Mouse (Mus musculus) liver, postnatal 0 days (tissue): ENCODE results near the gene Vash2. TPM values are rescaled to one million over a fixed set of nuclear protein-coding genes. Genes with fewer than 3 reads are reported as not detected.
A peak's percentile ranks its signal among the peaks of the same experiment; 100 is the strongest.

ENCODE experiments used
- ATAC-seq: fragments of 200-750 bp; cut with Nextera tagmentation; 2 replicates; pipeline ENCODE4 v1.8.0; 2017; ENCODE audit warnings: mild to moderate bottlenecking, moderate library complexity
- DNase-seq: peaks from one replicate; pipeline ENCODE4 v3.0.0-alpha.2; 2016
- H3K27ac ChIP-seq: fragments of 300-500 bp; sonication (generic); 2 replicates; pipeline ENCODE4 v1.5.1; 2014; ENCODE audit warnings: antibody characterized with exemption, moderate library complexity, mild to moderate bottlenecking, low read depth
- H3K27me3 ChIP-seq: fragments of 300-500 bp; sonication (generic); 2 replicates; pipeline ENCODE4 v1.6.1; 2014; ENCODE audit warnings: low read length, control low read depth, mixed read lengths; ENCODE audit not compliant: insufficient read depth
- H3K36me3 ChIP-seq: fragments of 300-500 bp; sonication (generic); replicated peaks from 2 replicates; pipeline ENCODE4 v1.6.1; 2014; ENCODE audit warnings: mild to moderate bottlenecking, control low read depth, low read length, moderate library complexity, mixed read lengths; ENCODE audit not compliant: insufficient read depth
- H3K4me1 ChIP-seq: fragments of 300-500 bp; sonication (generic); 2 replicates; pipeline ENCODE4 v1.6.1; 2014; ENCODE audit warnings: antibody characterized with exemption, mild to moderate bottlenecking, control low read depth; ENCODE audit not compliant: insufficient read depth
- H3K4me2 ChIP-seq: fragments of 300-500 bp; sonication (generic); 2 replicates; pipeline ENCODE4 v1.6.1; 2014; ENCODE audit warnings: low read depth, mild to moderate bottlenecking, low read length, moderate library complexity, mixed read lengths
- H3K4me3 ChIP-seq: fragments of 300-500 bp; sonication (generic); 2 replicates; pipeline ENCODE4 v1.5.1; 2014; ENCODE audit warnings: low read depth, low read length
- H3K9ac ChIP-seq: fragments of 300-500 bp; sonication (generic); replicated peaks from 2 replicates; pipeline ENCODE4 v1.6.1; 2014; ENCODE audit warnings: mild to moderate bottlenecking, moderate library complexity
- H3K9me3 ChIP-seq: fragments of 300-500 bp; sonication (generic); 2 replicates; pipeline ENCODE4 v1.6.1; 2016; ENCODE audit warnings: mild to moderate bottlenecking, control low read depth, low read length, mixed read lengths
- CTCF ChIP-seq: sonication (generic); IDR thresholded peaks from 2 replicates; pipeline ENCODE4 v1.5.1; 2016; ENCODE audit warnings: antibody characterized with exemption, low read depth
- EP300 ChIP-seq: IDR thresholded peaks from 2 replicates; pipeline ENCODE4 v1.6.1; 2016; ENCODE audit warnings: antibody characterized with exemption, low read depth, mild to moderate bottlenecking
- WGBS: fragments of 180-500 bp; shearing (Covaris S2); extraction: QIAGEN DNeasy Blood & Tissue Kit; methylation state at CpG from one replicate; pipeline ENCODE4 v1.1.7; 2014; ENCODE audit not compliant: insufficient replicate concordance; 5-methylcytosine and 5-hydroxymethylcytosine counted together
- polyA plus RNA-seq: library from polyadenylated mRNA; unstranded; fragments of >200 nt; fragmentation: Nextera tagmentation; extraction: Ambion mirVana; gene quantifications from 2 replicates; pipeline ENCODE4 v1.2.1, GENCODE M21; 2015

Gene Vash2
- polyA plus RNA-seq, 1 experiment from 2014 or later = 0.31 TPM

DNA sequence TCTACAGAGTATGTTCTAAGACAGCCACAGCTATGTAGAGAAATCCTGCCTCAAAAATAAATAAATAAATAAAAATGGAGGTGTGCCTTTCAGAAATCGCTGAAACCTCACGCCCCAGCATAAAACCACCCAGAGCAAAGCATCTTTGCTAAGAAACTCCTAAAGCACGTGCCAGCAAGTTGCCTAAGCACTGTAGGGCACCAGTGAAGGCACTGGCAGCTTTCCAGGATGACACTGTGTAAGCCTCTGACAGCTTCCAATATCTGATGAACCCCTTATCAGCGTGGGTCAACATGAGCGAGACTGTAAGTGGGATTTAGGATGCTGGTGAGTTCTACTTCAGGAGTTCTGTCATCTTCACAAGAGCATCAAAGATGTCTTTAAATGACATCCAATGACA is 28.1 kb downstream of the Vash2 start:
- no peaks in the 10 kb centered on the region for H3K27me3 ChIP-seq
- H3K4me2 ChIP-seq = no peak overlapping the region
- H3K9me3 ChIP-seq = no peaks in the 10 kb centered on the region
- DNase-seq (peak; percentile 42), ATAC-seq (peak; percentile 50)
- H3K4me3 ChIP-seq = no peak overlapping the region
- no peak overlapping the region for H3K27ac ChIP-seq
- 56% methylated on average over 5 of the region's 5 CpGs for WGBS
- TF ChIP-seq CTCF (no peak), EP300 (no peak)
- no peak overlapping the region for H3K9ac ChIP-seq
- H3K4me1 ChIP-seq = no peaks in the 10 kb centered on the region
- H3K36me3 ChIP-seq = peaks cover 3% of the 10 kb centered on the region

DNA sequence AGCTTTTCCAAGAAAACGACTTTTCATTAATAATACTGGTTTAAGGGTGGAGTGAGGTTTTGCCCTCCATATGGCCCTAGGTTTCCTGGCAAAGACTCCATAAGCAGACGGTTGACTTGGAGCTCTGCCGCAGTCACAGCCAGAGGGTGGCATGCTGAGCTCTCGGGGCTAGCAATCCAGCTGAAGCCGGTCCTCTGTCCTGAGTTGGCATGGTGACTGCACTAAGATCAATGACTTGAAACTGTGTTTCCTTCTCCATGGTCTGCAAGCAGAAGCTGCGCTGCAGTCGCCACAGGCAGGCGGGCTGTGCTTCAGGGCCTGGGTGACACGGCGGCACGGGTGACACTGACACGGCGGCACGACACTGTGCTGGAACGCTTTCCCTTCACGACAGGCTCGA is 30.2 kb downstream of the Vash2 start:
- DNase-seq = no peak
- H3K9ac ChIP-seq = no peak overlapping the region
- ATAC-seq = no peak
- no peak overlapping the region for H3K27ac ChIP-seq
- H3K4me2 ChIP-seq = no peak overlapping the region
- WGBS = 88% methylated on average over 17 of the region's 17 CpGs
- peaks cover 16% of the 10 kb centered on the region for H3K36me3 ChIP-seq
- H3K9me3 ChIP-seq = no peaks in the 10 kb centered on the region
- TF ChIP-seq EP300 = no peak
- TF ChIP-seq CTCF = no peak
- H3K27me3 ChIP-seq = no peaks in the 10 kb centered on the region
- H3K4me3 ChIP-seq = no peak overlapping the region
- no peaks in the 10 kb centered on the region for H3K4me1 ChIP-seq

DNA sequence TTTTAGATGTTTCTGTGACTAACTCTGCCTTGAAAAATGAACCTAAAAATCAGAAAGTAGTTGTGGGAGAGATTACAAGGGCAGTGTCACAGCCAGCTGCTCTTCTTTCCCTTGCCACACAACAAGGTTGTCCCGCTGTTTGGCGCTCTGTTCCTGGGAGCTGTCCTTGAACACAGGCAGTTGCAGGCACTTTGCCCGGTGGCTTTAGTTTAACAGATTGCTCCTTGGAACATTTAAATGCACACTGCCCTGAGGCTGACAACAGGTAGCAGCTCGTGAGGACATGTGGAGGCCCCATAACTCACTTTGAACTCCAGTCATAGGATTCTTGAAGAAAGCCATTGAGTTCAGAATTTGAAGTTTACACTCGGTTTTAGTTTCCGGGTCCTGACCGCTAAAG is 30.7 kb downstream of the Vash2 start:
- H3K4me2 ChIP-seq = no peak overlapping the region
- H3K36me3 ChIP-seq = peaks cover 19% of the 10 kb centered on the region
- no peak overlapping the region for H3K27ac ChIP-seq
- DNase-seq (no peak), ATAC-seq (no peak)
- H3K27me3 ChIP-seq = no peaks in the 10 kb centered on the region
- H3K4me1 ChIP-seq = no peaks in the 10 kb centered on the region
- H3K9ac ChIP-seq = no peak overlapping the region
- TF ChIP-seq EP300 = no peak
- TF ChIP-seq CTCF = no peak
- WGBS = 85% methylated on average over 7 of the region's 7 CpGs
- no peaks in the 10 kb centered on the region for H3K9me3 ChIP-seq
- H3K4me3 ChIP-seq = no peak overlapping the region

DNA sequence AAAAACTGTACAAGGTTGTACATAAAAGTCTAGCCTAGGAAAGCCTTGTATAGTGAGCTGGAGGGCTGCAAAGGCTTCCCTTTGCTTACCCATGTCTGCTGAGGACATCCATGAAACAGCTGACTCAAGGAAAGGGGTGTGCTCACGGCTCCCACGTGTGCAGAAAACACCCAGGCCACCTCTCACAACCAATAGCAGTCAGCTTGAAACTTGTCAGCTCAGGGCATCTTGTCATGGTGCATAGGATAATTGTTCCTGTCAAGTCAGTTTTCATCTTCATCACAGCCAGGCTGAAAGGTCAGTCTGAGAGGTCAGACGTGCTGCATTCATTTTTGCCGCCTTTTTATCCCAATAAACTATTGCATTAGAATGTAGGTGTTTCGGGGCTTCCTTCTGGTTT is 31.1 kb downstream of the Vash2 start:
- ATAC-seq (no peak), DNase-seq (no peak)
- WGBS = 83% methylated on average over 5 of the region's 5 CpGs
- TF ChIP-seq CTCF = no peak
- no peak for TF ChIP-seq EP300
- no peak overlapping the region for H3K27ac ChIP-seq
- peaks cover 23% of the 10 kb centered on the region for H3K36me3 ChIP-seq
- no peak overlapping the region for H3K4me3 ChIP-seq
- no peaks in the 10 kb centered on the region for H3K9me3 ChIP-seq
- H3K4me1 ChIP-seq = no peaks in the 10 kb centered on the region
- no peak overlapping the region for H3K9ac ChIP-seq
- no peak overlapping the region for H3K4me2 ChIP-seq
- no peaks in the 10 kb centered on the region for H3K27me3 ChIP-seq

DNA sequence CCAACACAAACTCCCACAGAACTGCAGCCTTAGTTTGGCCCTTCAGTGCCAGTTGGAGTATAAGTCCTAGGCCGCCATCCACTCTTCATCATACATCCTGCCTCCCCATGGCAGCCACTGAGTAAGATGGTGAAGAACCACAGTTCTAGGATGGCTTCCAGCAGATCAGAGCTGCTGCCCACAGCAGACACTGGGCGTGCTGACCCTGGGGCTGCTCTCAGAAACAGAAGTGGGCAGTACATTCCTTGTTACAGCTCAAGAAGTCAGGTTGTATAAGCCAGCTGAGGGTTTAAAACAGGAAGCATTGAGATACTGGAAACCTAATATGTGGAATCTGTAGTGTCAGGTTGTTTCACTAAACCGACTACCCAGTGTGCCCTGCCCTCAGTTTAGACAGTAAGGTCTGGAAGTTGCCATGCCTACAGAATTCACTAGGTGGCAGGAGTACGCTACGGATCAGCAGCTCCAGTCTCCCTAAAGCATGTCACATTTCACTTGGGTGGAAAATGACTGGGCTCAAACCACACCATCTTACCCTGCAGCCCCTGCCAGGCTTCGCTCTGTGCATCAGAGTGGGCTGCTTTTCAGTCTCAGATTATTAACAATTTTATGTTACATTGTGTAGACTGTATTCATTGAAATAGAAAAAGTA is 34.9 kb downstream of the Vash2 start:
- Histone ChIP-seq H3K4me1 (no peaks in the 10 kb centered on the region), H3K9me3 (no peaks in the 10 kb centered on the region), H3K4me3 (no peak overlapping the region), H3K27ac (no peak overlapping the region), H3K36me3 (peaks cover 57% of the 10 kb centered on the region), H3K9ac (no peak overlapping the region), H3K4me2 (no peak overlapping the region), H3K27me3 (no peaks in the 10 kb centered on the region)
- peak; percentile 76 for DNase-seq
- WGBS = 52% methylated on average over 6 of the region's 6 CpGs
- ATAC-seq = peak; percentile 72
- peak; percentile 88 for TF ChIP-seq CTCF
- no peak for TF ChIP-seq EP300

DNA sequence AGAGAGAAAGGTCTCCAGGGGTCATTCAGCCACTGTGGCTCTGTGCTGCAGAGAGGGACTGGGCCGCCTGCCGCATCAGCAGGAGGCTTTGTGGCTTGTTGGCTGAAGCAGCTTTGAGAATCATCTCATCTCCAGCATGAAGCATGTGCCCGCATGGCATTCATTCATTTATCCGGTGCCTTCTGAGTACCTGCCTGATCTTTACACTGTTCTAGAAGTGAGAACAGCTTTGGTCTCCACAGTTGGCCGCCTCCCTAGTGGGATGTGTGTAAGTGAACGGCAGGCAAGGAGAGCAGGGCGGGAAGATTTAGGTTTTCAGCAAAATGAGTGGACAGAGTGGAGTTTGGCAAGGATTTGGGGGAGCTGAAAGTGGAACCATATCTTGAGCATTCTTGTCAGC is 39.3 kb downstream of the Vash2 start:
- Histone ChIP-seq H3K4me3 (no peak overlapping the region), H3K27ac (no peak overlapping the region), H3K36me3 (peaks cover 79% of the 10 kb centered on the region), H3K9me3 (no peaks in the 10 kb centered on the region), H3K4me1 (no peaks in the 10 kb centered on the region), H3K4me2 (no peak overlapping the region), H3K27me3 (no peaks in the 10 kb centered on the region), H3K9ac (no peak overlapping the region)
- TF ChIP-seq EP300 (no peak), CTCF (no peak)
- no peak for ATAC-seq
- 94% methylated on average over 7 of the region's 7 CpGs for WGBS
- no peak for DNase-seq
